Mouse (Mus musculus): ENCODE results near the gene Hoxb2. TPM values are rescaled to one million over a fixed set of nuclear protein-coding genes. Genes with fewer than 3 reads are reported as not detected.

Hoxb2 gene
- polyA plus RNA-seq, 1 experiment from 2014 or later: not detected

- WGBS (ENCODE audit: missing documents): 96% methylated on average over 7 of the region's 7 CpGs
- Histone ChIP-seq H3K36me3 (ENCODE audit: inconsistent target) (no peaks in the 10 kb centered on the region), H3K27ac (no peak overlapping the region), H3K79me2 (ENCODE audit: inconsistent target) (no peaks in the 10 kb centered on the region), H3K4me3 (ENCODE audit: inconsistent target) (no peak overlapping the region)
Measured at GRCm38 (mm10) chr11:96338957-96339855, 11.1 kb upstream of the Hoxb2 start.

GRCm38 (mm10) chr11:96340698-96341365 is 9.5 kb upstream of the Hoxb2 start:
- Histone ChIP-seq H3K79me2 (ENCODE audit: inconsistent target) (no peaks in the 10 kb centered on the region), H3K36me3 (ENCODE audit: inconsistent target) (no peaks in the 10 kb centered on the region), H3K4me3 (ENCODE audit: inconsistent target) (no peak overlapping the region), H3K27ac (no peak overlapping the region)
- WGBS (ENCODE audit: missing documents): 18% methylated on average over 33 of the region's 36 CpGs

GRCm38 (mm10) chr11:96341701-96342575 is 8.4 kb upstream of the Hoxb2 start:
- H3K27ac ChIP-seq: no peak overlapping the region
- H3K4me3 ChIP-seq (ENCODE audit: inconsistent target): no peak overlapping the region
- WGBS (ENCODE audit: missing documents): 90% methylated on average over 40 of the region's 40 CpGs
- no peaks in the 10 kb centered on the region for H3K36me3 ChIP-seq (ENCODE audit: inconsistent target)
- H3K79me2 ChIP-seq (ENCODE audit: inconsistent target): no peaks in the 10 kb centered on the region

- 73% methylated on average over 4 of the region's 4 CpGs for WGBS (ENCODE audit: missing documents)
- H3K4me3 ChIP-seq (ENCODE audit: inconsistent target): no peak overlapping the region
- H3K27ac ChIP-seq: no peak overlapping the region
- H3K36me3 ChIP-seq (ENCODE audit: inconsistent target): no peaks in the 10 kb centered on the region
- no peaks in the 10 kb centered on the region for H3K79me2 ChIP-seq (ENCODE audit: inconsistent target)
Measured at GRCm38 (mm10) chr11:96342576-96342930, 7.8 kb upstream of the Hoxb2 start.

- Histone ChIP-seq H3K36me3 (ENCODE audit: inconsistent target) (no peaks in the 10 kb centered on the region), H3K27ac (no peak overlapping the region), H3K4me3 (ENCODE audit: inconsistent target) (no peak overlapping the region), H3K79me2 (ENCODE audit: inconsistent target) (no peaks in the 10 kb centered on the region)
- 95% methylated on average over 2 of the region's 2 CpGs for WGBS (ENCODE audit: missing documents)
Measured at GRCm38 (mm10) chr11:96343206-96343745, 7.0 kb upstream of the Hoxb2 start.

GRCm38 (mm10) chr11:96344061-96344877 is 6.1 kb upstream of the Hoxb2 start:
- no peaks in the 10 kb centered on the region for H3K79me2 ChIP-seq (ENCODE audit: inconsistent target)
- 95% methylated on average over 40 of the region's 40 CpGs for WGBS (ENCODE audit: missing documents)
- H3K4me3 ChIP-seq (ENCODE audit: inconsistent target): no peak overlapping the region
- no peaks in the 10 kb centered on the region for H3K36me3 ChIP-seq (ENCODE audit: inconsistent target)
- H3K27ac ChIP-seq: no peak overlapping the region

GRCm38 (mm10) chr11:96344878-96345159 is 5.5 kb upstream of the Hoxb2 start:
- Histone ChIP-seq H3K4me3 (ENCODE audit: inconsistent target) (no peak overlapping the region), H3K27ac (no peak overlapping the region), H3K36me3 (ENCODE audit: inconsistent target) (no peaks in the 10 kb centered on the region), H3K79me2 (ENCODE audit: inconsistent target) (no peaks in the 10 kb centered on the region)
- WGBS (ENCODE audit: missing documents): 91% methylated on average over 6 of the region's 6 CpGs

GRCm38 (mm10) chr11:96345220-96345892 is 5.0 kb upstream of the Hoxb2 start:
- Histone ChIP-seq H3K4me3 (ENCODE audit: inconsistent target) (no peak overlapping the region), H3K36me3 (ENCODE audit: inconsistent target) (no peaks in the 10 kb centered on the region), H3K27ac (no peak overlapping the region), H3K79me2 (ENCODE audit: inconsistent target) (no peaks in the 10 kb centered on the region)
- 69% methylated on average over 42 of the region's 56 CpGs for WGBS (ENCODE audit: missing documents)

GRCm38 (mm10) chr11:96345893-96346806 is 4.2 kb upstream of the Hoxb2 start:
- WGBS (ENCODE audit: missing documents): 80% methylated on average over 34 of the region's 45 CpGs
- H3K36me3 ChIP-seq (ENCODE audit: inconsistent target): no peaks in the 10 kb centered on the region
- H3K4me3 ChIP-seq (ENCODE audit: inconsistent target): no peak overlapping the region
- H3K79me2 ChIP-seq (ENCODE audit: inconsistent target): no peaks in the 10 kb centered on the region
- H3K27ac ChIP-seq: no peak overlapping the region

GRCm38 (mm10) chr11:96346916-96347520 is 3.3 kb upstream of the Hoxb2 start:
- Histone ChIP-seq H3K36me3 (ENCODE audit: inconsistent target) (no peaks in the 10 kb centered on the region), H3K4me3 (ENCODE audit: inconsistent target) (no peak overlapping the region), H3K27ac (no peak overlapping the region), H3K79me2 (ENCODE audit: inconsistent target) (no peaks in the 10 kb centered on the region)
- WGBS (ENCODE audit: missing documents): 100% methylated on average over 5 of the region's 5 CpGs

GRCm38 (mm10) chr11:96347717-96348116 is 2.6 kb upstream of the Hoxb2 start:
- no peaks in the 10 kb centered on the region for H3K79me2 ChIP-seq (ENCODE audit: inconsistent target)
- H3K27ac ChIP-seq: no peak overlapping the region
- H3K36me3 ChIP-seq (ENCODE audit: inconsistent target): no peaks in the 10 kb centered on the region
- WGBS (ENCODE audit: missing documents): 60% methylated on average over 4 of the region's 4 CpGs
- no peak overlapping the region for H3K4me3 ChIP-seq (ENCODE audit: inconsistent target)

- no peak overlapping the region for H3K27ac ChIP-seq
- no peaks in the 10 kb centered on the region for H3K79me2 ChIP-seq (ENCODE audit: inconsistent target)
- WGBS (ENCODE audit: missing documents): 61% methylated on average over 17 of the region's 21 CpGs
- no peak overlapping the region for H3K4me3 ChIP-seq (ENCODE audit: inconsistent target)
- no peaks in the 10 kb centered on the region for H3K36me3 ChIP-seq (ENCODE audit: inconsistent target)
Measured at GRCm38 (mm10) chr11:96348141-96348928, 2.0 kb upstream of the Hoxb2 start.

Data from macrophage (primary cell).